Mouse (Mus musculus): Measurements from ENCODE around the gene Mtor.

Mtor gene

DNA sequence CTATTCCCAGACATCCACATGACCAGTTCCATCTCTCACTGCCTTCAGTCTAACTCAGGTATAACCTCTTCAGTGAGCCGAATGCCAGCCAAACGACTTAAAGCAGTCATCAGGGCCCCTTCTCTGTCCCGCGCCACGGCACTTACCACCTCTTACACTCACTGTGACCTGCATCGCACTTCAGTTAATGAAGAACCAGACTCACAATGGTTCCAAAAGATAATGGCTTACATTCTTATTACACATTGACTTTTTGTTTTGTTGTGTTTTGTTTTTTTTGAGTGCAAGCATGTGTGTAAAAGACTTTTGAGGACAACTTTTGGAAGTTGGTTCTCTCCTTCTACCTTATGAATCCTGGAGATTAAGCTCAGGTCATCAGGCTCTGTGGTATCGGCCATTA lies 5.8 kb upstream of the Mtor start:
- DNase-seq = no peak

DNA sequence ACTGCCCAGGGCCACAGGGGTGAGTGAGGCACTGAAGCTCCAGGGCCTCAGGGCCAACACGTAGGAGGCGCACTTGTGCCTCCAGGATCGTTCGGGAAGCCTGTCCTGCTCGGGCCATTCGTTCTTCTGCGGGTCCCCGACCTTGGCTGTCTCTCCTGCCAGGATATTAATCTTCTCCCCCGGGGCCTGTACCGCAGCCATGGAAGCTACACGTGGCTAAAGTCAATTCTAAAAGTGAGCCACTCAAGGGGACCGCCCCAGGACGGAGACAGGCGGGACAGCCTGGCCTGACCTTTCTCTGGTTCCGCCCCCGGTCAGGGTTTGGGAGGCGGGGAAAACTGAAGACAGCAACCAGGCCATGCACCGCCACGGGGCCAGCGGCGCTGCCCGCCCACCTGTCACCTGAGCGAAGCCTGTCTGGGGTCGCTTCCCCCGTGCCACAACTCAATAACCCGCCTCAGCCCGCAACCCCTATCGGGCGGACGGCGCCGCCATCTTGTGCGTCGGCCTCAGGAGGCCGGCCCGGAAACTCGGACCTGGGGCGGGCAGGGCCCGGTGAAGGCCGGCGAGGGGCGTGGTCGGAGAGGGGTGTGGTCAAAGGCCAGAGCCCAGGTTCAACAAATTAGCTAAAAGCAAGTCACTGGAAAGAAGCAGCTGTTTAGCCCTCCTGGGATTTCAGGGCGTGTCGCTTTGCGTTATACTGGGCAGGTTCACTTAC lies 4.0 kb upstream of the Mtor start, which contains the start of gene Ubiad1:
TSS of gene Ubiad1 (minus strand) at position 522 of the 718 bp plus-strand sequence.
- DNase-seq = peak; percentile 87

DNA sequence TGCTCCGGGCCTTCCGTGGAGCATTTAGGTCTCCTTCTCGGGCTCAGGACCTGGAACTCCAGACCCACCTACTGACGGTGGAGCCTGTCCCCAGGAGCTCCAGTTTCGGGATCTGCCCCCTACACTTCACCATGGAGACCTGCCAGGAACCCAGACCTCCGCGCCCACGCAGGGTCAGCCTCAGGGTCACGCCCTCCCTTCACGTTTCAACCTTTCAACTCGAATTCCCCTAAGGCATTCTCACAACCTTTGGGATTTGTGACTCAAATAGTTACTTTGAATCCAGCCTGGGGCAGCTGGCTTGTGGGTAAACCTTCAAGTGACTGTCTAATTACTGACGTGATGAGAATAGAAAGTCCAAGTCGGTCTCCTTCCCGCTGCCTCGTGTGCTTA lies 438 bp downstream of the Mtor start:
- DNase-seq = no peak

DNA sequence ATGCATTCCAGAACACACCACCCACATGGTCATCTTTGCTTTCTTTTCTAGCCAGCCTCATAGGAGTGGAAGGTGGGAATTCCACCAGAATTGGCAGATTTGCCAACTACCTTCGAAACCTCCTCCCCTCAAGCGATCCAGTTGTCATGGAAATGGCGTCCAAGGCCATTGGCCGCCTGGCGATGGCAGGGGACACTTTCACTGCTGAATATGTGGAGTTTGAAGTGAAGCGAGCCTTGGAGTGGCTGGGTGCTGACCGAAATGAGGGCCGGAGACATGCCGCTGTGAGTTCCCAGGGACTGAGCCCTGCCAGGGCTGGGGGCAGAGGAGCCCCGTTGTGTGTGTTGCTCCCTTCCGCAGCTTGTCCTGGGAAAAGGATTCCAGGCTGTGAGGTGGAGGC lies 5.3 kb downstream of the Mtor start:
- DNase-seq = no peak

DNA sequence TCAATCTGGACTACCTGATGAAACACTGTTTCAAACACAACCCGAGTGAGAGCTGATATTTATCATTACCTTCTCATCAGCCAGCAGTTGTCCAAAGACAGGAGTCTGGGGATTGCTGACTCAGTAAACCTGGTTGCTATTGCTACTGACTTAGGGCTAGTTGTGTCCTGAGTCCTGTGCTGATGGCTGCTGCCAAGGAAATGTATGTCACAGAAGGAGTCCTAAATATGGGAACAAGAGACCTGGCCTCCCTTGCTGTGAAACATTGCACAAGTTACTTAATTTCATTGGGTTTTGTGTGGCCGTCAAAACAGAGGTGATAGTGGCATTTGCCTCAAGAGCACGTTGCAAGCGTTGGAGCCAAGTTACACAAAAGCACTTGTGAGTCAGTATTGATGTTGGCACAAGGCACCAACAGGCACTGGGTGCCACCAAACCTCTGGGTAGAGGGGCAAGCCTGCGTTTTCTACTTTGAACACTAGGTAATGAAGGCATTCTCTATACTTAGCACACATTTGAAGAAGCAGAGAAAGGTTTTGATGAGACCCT lies 7.1 kb downstream of the Mtor start:
- DNase-seq = no peak

DNA sequence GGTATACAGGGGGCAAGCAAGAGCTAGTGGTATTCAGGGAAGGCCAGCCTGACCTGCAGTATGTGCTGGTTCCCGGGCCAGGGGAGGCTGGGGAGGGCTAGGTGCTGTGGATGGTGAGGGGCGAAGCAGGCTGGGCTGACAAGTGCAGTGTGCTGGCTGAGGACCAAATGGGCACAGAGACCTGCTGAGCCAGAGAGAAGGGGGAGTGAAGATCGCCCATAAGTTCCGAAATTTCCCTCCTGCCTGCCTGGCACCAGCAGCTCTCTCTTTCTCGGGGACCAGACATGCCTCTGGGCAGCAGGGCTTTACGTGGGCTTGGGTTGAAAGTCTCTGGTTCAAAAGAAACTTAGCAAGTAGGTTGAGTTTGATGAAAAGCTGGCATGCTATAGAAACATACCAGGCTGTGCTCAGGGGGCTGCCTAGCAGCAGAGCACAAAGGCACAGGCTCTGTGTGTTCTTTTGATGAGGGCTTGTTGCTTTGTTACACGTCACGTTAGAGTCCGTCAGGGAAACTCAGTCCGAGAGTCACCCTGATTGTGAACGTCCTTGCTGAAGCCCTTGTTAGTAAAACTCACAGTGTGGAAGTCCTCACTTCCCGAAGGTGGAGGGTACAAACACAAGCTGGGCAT lies 12.4 kb downstream of the Mtor start:
- no peak for DNase-seq

DNA sequence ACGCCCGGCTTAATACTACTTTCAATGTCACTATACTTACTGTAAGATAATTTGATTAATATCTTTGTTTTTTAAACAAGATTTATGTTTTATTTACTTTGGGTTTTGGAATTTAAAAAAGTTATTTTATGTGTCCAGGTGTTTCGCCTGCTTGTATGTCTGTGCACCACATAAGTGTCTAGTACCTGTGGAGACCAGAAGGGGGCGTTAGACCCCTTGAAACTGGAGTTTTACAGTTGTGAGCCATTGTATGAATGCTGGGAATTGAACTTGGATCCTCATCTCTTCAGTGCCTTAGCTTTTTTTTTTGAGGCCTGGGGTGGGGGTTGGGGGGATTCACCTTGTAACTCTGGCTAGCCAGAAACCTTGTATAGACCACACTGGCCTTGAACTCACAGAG lies 13.4 kb downstream of the Mtor start:
- DNase-seq = no peak

DNA sequence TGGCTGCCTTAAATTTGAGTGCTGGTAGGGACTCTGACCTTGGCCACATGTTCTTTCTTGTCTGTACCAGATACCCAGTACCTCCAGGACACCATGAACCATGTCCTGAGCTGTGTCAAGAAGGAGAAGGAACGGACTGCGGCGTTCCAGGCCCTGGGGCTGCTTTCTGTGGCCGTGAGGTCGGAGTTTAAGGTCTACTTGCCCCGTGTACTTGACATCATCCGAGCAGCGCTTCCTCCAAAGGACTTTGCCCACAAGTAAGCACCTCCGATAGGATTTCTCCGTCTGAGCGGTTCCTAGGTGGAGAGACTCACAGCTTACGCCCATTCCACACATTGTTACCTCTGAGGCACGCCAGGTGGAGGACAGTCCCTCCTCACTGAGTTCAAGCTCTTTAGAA lies 14.3 kb downstream of the Mtor start:
- DNase-seq = no peak

DNA sequence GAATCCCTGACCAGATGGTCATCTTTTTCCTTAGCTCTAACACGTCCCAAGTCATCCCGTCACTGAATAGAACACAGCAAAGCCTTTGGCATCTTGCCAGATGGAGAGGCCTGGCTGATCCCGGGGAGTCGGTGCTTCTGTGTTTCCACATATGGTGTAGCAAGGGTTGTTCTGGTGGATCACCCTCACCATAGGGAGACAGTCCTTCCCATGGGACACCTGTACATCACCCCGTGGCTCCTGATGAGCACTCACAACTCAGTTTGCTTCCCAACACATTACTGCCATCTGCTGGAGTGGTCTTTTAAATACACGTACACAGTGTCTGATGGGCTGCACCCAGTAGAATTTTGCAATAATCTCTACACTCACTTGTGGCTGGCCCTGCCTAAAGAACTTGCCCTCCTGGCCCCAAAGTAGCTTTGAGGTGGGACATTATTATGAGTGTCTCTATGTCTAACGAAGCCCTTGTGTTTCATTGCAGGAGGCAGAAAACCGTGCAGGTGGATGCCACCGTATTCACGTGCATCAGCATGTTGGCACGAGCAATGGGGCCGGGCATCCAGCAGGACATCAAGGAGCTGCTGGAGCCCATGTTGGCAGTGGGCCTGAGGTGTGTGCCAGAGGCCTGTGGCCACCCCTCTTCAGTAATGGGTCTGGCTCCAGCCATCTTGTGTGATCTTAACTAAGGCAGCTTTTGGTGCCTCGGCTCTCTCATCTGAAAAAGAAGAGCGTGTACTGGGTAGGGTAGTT lies 15.0 kb downstream of the Mtor start:
- peak; percentile 32 for DNase-seq

DNA sequence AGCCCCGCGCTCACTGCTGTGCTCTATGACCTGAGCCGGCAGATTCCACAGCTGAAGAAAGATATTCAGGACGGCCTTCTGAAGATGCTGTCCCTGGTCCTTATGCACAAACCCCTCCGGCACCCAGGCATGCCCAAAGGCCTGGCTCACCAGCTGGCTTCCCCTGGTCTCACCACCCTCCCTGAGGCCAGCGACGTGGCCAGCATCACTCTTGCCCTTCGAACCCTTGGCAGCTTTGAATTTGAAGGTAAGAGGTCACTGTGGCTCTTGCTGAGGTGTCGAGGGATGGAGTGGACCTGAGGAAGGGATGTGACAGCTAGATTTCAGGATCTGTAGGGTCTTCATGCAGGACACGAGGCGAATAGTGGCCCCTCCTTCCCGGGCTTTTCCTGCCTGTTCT lies 15.9 kb downstream of the Mtor start:
- no peak for DNase-seq

DNA sequence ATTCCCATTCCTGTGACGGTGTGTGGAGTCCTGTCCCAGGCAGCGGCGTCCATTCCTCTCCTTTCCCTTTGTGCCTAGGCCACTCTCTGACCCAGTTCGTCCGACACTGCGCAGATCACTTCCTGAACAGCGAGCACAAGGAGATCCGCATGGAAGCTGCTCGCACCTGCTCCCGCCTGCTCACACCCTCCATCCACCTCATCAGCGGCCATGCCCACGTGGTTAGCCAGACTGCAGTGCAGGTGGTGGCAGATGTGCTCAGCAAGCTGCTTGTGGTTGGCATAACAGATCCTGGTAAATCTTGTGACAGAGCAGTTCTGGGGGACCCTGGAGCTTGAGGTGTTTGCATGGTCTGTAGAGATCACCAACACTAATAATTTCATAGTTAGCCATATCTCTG lies 16.5 kb downstream of the Mtor start:
- no peak for DNase-seq

DNA sequence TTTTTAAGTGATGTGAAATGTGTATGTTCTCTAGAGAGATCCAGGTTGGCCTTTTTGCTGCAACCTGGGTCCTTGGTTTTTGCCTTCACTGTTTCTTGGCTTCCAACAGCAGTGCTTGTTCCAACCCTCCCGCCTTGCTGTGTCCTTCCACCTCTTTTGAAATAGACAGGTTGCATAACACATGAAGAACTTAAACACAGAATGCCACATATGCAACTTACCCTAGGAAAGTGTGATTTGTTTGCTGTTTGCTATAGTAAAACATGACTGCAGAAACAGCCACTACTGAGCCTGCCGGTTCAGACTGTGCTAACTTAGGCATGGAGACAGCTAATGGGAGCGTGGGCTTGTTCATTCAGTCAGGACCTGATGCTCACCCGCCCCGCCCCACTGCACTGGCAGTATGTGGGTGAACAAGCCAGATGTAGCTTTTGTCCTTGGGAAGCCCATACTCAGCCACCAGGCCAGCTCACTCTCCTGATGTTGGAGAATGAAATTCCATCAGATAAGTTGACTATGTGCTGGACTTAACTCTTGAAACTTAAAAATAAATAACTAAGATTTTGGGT lies 18.2 kb downstream of the Mtor start:
- no peak for DNase-seq

DNA sequence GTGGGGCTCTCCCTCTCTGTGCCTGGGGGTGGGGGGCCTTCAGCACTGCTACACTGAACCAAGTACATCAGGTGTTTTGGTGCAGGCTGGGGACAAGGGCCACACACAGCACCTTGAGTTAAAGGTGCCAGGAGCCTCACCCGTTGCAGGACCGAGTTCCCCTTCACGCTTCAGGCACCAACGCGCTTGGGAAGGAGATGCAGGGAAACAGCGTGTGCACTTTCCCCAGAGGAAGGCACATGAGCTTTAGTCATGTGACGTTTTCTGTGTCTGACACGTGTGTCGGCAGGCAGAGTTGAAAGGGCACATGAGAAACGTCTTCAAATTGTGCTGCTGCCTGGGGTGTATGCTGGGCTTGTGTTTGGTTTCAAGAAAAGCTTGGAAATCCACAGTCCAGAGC lies 20.0 kb downstream of the Mtor start:
- DNase-seq = no peak

DNA sequence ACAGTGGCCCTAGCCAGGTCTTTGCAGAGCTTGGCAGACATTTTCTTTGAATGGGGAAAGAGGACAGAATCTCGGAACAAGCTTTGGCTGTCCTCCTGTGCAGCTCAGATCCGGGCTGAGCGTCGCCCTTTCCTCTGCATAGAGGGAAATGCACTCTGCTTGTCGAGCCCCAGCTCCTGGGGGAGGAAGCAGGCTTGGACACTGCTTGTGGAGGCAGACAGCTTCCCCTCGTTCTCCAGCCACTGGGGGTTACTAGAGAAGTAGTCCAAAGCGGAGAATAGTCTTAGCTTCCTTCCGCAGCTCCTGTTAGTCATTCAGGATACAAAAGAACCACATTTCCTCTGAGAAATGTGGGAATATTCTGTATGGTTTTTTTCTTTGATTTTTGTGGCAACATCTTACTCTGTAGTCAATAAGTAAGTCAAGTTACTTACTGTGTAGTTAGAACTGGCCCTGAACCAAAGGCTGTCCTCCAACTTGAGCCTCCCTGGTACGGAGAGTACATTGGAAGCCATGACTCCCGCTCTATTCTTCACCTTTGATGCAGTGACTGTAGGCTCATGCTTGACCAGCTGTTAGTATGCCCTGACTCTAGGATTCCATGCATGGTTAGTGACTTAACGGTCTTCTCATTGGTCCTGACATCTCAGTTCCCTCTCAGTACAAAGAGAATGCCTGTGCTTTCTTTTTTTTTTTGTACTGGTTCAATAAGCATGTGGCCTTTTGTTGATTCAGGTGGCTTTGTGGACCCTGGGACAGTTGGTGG lies 21.3 kb downstream of the Mtor start:
- DNase-seq = no peak

DNA sequence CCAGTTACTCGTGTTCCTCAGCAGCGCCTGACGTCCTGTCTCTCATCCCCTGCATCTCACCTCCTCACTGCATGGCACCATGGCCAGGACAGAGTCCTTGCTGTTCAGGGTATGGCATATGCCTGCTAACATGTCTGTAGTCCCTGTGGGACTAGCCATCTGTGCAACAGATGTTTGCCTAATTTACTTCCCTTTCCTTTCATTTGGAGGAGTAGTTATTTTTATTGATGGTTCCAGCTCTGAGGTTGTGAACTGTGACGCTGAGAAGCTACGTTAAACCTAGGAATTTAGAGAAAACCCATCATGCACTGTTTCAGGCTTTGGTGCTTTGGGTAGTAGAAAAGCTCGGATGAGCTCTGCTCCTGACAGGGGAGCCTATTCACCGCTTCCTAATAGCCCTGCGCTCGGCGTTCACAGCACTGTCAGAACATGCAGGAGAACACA lies 23.0 kb downstream of the Mtor start:
- no peak for DNase-seq

DNA sequence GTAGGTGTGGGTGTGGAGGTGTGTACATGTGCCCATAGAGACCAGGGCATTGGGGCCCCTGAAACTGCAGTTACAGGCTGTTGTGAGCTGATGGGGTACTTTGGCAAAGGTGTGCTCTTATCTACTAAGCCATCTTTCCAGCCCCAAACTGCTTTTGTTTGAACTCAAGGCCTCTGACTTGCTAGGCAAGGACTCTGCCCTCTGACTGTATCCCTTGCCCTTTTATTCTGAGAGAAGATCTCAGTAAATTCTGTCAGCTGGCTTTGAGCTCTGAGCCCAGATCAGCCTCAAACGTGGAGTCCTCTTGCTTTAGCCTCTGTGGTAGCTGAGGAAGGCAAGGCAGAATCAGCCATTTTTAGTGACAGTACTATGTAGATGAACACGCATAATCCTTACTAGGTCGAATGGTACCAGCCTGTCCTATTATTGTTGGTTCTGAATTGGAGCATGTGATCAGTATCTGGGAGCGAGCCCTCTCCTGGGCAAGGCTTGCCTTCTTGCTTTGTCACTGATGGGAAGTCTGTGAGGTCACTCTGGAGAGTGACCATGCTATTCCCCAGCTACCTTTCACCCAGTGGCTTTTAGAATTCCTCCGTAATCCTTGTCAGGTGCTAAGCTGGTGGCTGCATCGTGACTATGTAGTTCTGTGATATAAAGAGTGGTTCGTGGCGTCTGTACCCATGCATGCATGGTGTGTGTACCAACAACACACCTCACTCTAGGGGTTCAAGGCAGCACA lies 24.2 kb downstream of the Mtor start:
- DNase-seq = no peak

DNA sequence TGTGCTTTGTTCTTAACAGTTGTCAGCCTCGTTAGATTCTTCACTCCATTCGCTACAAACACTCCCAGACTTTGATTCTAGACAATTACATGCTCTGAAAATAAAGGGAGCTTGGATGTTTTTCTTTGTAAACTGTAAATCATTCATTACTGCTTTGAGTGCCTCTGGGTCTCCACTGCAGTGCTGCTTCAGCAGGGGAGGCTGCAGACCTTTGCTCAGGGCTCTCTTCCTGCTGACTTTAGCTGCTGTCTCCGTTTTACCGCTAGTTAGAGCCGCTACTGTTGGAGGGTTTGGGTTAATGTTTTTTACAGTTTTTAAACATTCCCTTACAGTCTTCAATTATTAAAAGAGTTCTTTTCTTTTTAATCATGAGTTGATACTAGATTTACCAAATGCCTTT lies 25.1 kb downstream of the Mtor start:
- no peak for DNase-seq

DNA sequence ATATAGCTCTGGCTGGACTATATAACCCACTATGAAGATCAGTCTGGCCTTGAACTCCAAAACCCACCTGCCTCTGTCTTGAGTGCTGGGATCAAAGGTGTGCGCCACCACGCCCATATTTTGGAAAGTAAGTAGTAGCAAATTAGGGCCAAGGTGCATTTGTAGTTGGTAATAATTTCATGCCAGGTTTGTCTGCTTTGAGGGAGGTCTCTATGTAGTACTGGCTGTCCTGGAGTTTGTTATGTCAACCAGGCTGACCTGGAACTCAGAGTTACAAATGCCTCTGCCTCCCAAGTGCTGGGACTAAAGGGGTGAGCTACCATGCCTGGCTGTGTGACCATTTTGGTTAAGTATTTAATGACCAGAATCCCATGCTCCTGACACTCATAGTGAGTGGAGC lies 31.8 kb downstream of the Mtor start:
- no peak for DNase-seq

DNA sequence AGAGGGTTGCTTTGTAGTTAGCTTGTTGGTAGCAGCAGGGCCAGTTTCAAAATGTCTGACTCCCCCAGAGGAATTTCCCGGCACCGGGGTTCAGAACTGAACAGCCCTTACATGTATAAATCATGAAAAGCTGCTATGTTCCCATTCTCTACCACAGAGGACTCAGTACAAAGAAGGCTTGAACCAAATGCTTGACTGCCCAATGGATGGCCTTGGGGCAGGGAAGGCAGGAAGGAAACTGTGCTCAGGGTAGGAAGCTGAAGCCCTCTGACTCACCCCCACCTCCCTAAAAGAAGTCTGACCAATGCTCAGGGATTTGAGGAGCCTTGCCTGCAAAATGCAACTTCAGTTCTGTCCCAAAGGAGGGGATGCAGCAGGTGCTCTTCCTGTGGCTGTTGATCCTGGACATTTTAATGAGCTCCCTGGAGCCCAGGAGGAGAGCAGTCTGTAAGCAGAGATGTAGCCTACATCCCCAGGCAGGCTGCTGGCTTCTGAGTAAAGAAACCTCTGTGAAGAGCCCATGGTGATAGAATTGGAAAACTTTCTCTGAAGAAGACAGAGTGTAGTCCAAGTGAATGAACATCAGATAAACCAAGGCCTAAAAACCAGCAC lies 33.3 kb downstream of the Mtor start:
- DNase-seq = no peak

DNA sequence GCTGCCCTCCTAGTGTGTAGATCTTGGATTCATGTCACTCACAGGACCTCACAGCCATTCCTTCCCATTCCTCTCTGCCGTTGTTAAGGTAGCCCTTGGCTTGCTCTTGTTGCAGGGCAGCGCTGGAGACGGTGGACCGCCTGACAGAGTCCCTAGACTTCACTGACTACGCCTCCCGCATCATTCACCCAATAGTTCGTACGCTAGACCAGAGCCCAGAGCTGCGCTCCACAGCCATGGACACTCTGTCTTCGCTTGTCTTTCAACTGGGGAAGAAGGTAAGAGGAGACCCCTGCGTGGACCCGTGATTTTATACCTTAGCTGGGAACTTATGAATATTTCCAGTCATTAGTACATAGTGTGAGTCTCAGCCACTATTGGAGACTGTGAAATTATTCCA lies 36.1 kb downstream of the Mtor start:
- DNase-seq = no peak

DNA sequence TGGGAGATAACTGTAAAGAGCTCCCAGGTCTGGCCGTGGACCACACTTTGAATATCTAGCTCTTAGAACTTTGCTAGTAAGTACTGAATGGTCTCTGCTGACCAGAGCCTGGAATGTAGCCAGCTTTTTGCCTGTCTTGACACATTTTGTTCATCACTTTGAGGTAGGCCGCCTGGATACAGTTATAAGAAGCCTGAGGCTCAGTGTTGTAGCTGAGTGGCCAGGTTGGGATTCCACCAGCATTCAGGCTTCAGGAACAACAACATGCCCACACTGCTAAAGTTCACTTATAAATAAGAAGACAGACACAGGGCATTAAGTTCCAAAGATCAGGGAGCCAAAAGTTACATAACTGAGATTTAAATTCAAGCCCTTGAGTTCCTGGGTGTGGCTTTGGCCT lies 39.4 kb downstream of the Mtor start:
- no peak for DNase-seq

DNA sequence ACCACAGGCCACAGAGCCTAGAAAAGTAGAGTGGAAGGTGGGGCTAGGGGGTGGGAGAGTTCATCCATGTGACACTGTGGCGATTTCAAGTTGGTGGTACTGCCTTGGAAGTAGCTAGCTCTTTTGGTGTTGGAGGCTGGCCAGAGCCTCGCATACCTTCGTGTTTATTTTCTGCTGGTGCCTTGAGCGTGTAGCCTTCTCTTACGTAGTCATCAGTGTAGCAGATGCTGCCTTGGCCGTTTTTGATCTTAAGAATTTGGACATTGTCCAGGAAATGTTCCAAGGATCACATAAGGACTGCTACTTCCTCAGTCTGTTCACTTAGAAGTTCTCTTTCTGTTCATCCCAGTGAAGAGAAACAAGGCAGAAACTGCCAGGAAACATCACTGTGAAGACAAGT lies 42.1 kb downstream of the Mtor start:
- peak; percentile 25 for DNase-seq

Measured in lung, postnatal 14 days (tissue).